9 mouse cellular contexts compared by ENCODE assay signal in genomic region chr12:95692948-95693650, GRCm38 (mm10). TPM values are rescaled to one million over a fixed set of nuclear protein-coding genes. Genes with fewer than 3 reads are reported as not detected.
DNase-seq lines count a peak whose midpoint lies in the region; ATAC-seq and TF ChIP-seq lines count a peak whose summit lies in the region.
"Had no signal": no experiment of that assay in that cellular context is flagged by ENCODE, and none has a peak within 500 bp of the region (broad histone marks: within the 10 kb centered on the region; RNA-seq: fewer than 3 reads in every experiment).

No protein-coding gene starts in this region.

- H3K9ac ChIP-seq in lung, embryonic 14.5 days, result peak overlapping the region; percentile 77; the same call in 1 of the 2 replicates
- H3K9ac ChIP-seq in heart, postnatal 0 days (replicated peaks; ENCODE audit: low read depth, low read length), result 0 out of 2 replicates have a peak overlapping the region, but pooled peaks have one; percentile 49
- no peak overlapping the region for H3K9ac ChIP-seq in liver, embryonic 15.5 days
- peak overlapping the region; percentile 70 for H3K9ac ChIP-seq in stomach, embryonic 16.5 days (ENCODE audit: low read length)

- no peaks in the 10 kb centered on the region for H3K36me3 ChIP-seq in lung, embryonic 14.5 days (ENCODE audit: insufficient read depth)
- H3K36me3 ChIP-seq in heart, postnatal 0 days (replicated peaks; ENCODE audit: control insufficient read depth, insufficient read depth, low read length), result no peaks in the 10 kb centered on the region
- H3K36me3 ChIP-seq in liver, embryonic 15.5 days (replicated peaks), result no peaks in the 10 kb centered on the region
- no peaks in the 10 kb centered on the region for H3K36me3 ChIP-seq in stomach, embryonic 16.5 days (ENCODE audit: control insufficient read depth, insufficient read depth, low read length)

- peak overlapping the region; percentile 79 for H3K4me2 ChIP-seq in lung, embryonic 14.5 days
- peak overlapping the region; percentile 94 for H3K4me2 ChIP-seq in heart, postnatal 0 days (ENCODE audit: low read depth, low read length)
- no peak overlapping the region for H3K4me2 ChIP-seq in liver, embryonic 15.5 days
- peak overlapping the region; percentile 81 for H3K4me2 ChIP-seq in stomach, embryonic 16.5 days (ENCODE audit: low read depth, low read length)

- DNase-seq in adrenal gland, adult 2 months, result peak; percentile 11
- DNase-seq in adrenal gland, postnatal 36 days, result no peak
- peak; percentile 32 for DNase-seq in lung, embryonic 14.5 days
- no peak for DNase-seq in lung, postnatal 10 days
- DNase-seq in heart, postnatal 0 days (ENCODE audit: low spot score), result no peak
- no peak for DNase-seq in thymus, postnatal 25 days

- peak overlapping the region; percentile 73 for H3K4me3 ChIP-seq in lung, embryonic 14.5 days (ENCODE audit: low read depth, low read length)
- H3K4me3 ChIP-seq in heart, postnatal 0 days (ENCODE audit: low read depth, low read length), result peak overlapping the region; percentile 65
- 0 out of 2 replicates have a peak overlapping the region, but pooled peaks have one; percentile 2 for H3K4me3 ChIP-seq in liver, embryonic 15.5 days (replicated peaks)
- H3K4me3 ChIP-seq in stomach, embryonic 16.5 days (replicated peaks; ENCODE audit: low read length), result peak overlapping the region; percentile 87

- no peak for TF ChIP-seq EP300 in heart, postnatal 0 days (IDR thresholded peaks at IDR 0.05; ENCODE audit: low read depth)

- peaks cover 7% of the 10 kb centered on the region for H3K27me3 ChIP-seq in lung, embryonic 14.5 days (ENCODE audit: insufficient read depth, low read length)
- no peaks in the 10 kb centered on the region for H3K27me3 ChIP-seq in heart, postnatal 0 days (ENCODE audit: control insufficient read depth, insufficient read depth, low read length)
- peaks cover 74% of the 10 kb centered on the region for H3K27me3 ChIP-seq in liver, embryonic 15.5 days
- H3K27me3 ChIP-seq in stomach, embryonic 16.5 days (ENCODE audit: control insufficient read depth, insufficient read depth, low read length), result peaks cover 4% of the 10 kb centered on the region; the same call in 1 of the 2 replicates

- WGBS in lung, embryonic 14.5 days, result 11% methylated on average over 13 of the region's 13 CpGs
- 2% methylated on average over 13 of the region's 13 CpGs for WGBS in heart, postnatal 0 days
- WGBS in liver, embryonic 15.5 days (ENCODE audit: insufficient replicate concordance), result 2% methylated on average over 13 of the region's 13 CpGs
- 15% methylated on average over 13 of the region's 13 CpGs for WGBS in stomach, embryonic 16.5 days

- no peak overlapping the region for H3K27ac ChIP-seq in lung, embryonic 14.5 days (ENCODE audit: low read depth)
- peak overlapping the region; percentile 73; the same call in 1 of the 2 replicates for H3K27ac ChIP-seq in heart, postnatal 0 days (ENCODE audit: low read depth)
- H3K27ac ChIP-seq in liver, embryonic 15.5 days (replicated peaks), result no peak overlapping the region
- no peak overlapping the region for H3K27ac ChIP-seq in stomach, embryonic 16.5 days (ENCODE audit: low read length)

- H3K4me1 ChIP-seq in lung, embryonic 14.5 days (ENCODE audit: insufficient read depth), result peaks cover 6% of the 10 kb centered on the region; the same call in 1 of the 2 replicates
- peaks cover 16% of the 10 kb centered on the region for H3K4me1 ChIP-seq in heart, postnatal 0 days (ENCODE audit: control insufficient read depth, insufficient read depth)
- no peaks in the 10 kb centered on the region; the same call in 1 of the 2 replicates for H3K4me1 ChIP-seq in liver, embryonic 15.5 days (replicated peaks)
- H3K4me1 ChIP-seq in stomach, embryonic 16.5 days (ENCODE audit: control insufficient read depth, insufficient read depth, low read length), result peaks cover 8% of the 10 kb centered on the region; the same call in 1 of the 2 replicates

- no peak for ATAC-seq in lung, embryonic 14.5 days (ENCODE audit: insufficient read depth)
- ATAC-seq in heart, postnatal 0 days (ENCODE audit: insufficient read depth, low read depth), result no peak
- no peak for ATAC-seq in liver, embryonic 15.5 days (ENCODE audit: insufficient read depth)
- no peak for ATAC-seq in stomach, embryonic 16.5 days (ENCODE audit: insufficient read depth, low FRiP score)

- no peak for TF ChIP-seq CTCF in lung, embryonic 14.5 days (IDR thresholded peaks at IDR 0.05; ENCODE audit: low read depth)
- TF ChIP-seq CTCF in heart, postnatal 0 days (IDR thresholded peaks at IDR 0.05; ENCODE audit: low read depth), result no peak

- no peaks in the 10 kb centered on the region for H3K9me3 ChIP-seq in lung, embryonic 14.5 days (ENCODE audit: low read depth, low read length)
- H3K9me3 ChIP-seq in heart, postnatal 0 days (replicated peaks; ENCODE audit: control insufficient read depth, low read length), result no peaks in the 10 kb centered on the region
- no peaks in the 10 kb centered on the region for H3K9me3 ChIP-seq in liver, embryonic 15.5 days (replicated peaks)
- no peaks in the 10 kb centered on the region for H3K9me3 ChIP-seq in stomach, embryonic 16.5 days (replicated peaks; ENCODE audit: control insufficient read depth, low read length)

RNA-seq across cellular contexts. Expression of gene Flrt2, which starts 1.1 kb away (rescaled TPM):
- 10 to 100 TPM; 10.4 to 11.5 TPM for total RNA-seq in adrenal gland, adult 2 months (2021)
- 2.2 and 2.8 TPM in 2 replicates for polyA plus RNA-seq in adrenal gland, adult 2 months (2012; rRNA removed)
- 10 to 100 TPM; 12.2 TPM for total RNA-seq in adrenal gland, postnatal 36 days (2021)
- 14.1 and 15.6 TPM in 2 replicates for polyA plus RNA-seq in lung, embryonic 14.5 days (2014; fragmentation: Nextera tagmentation; extraction: Ambion mirVana)
- total RNA-seq in heart, postnatal 0 days (2014; rRNA removed; ENCODE audit: low replicate concordance), result 20.3 and 22.1 TPM in 2 replicates
- 6.3 and 6.9 TPM in 2 replicates for polyA plus RNA-seq in heart, postnatal 0 days (2015; fragmentation: Nextera tagmentation; extraction: Ambion mirVana)
- 0.88 and 0.97 TPM in 2 replicates for polyA plus RNA-seq in liver, embryonic 15.5 days (2015; fragmentation: Nextera tagmentation; extraction: Ambion mirVana)
- polyA plus RNA-seq in stomach, embryonic 16.5 days (2015; fragmentation: Nextera tagmentation; extraction: Ambion mirVana), result 16.7 and 19.9 TPM in 2 replicates
- total RNA-seq: common myeloid progenitor, adult 5-6 weeks had no signal

Comparison
In these comparisons a context has a peak if more than half of its experiments do, and no peak if none do; other contexts are left out.
1. DNase-seq: peak in adrenal gland, adult 2 months (single experiment) and lung, embryonic 14.5 days (single experiment); none in adrenal gland, postnatal 36 days (0 of 2), lung, postnatal 10 days (single experiment), heart, postnatal 0 days (single experiment) and thymus, postnatal 25 days (single experiment).
2. H3K4me3 ChIP-seq: peak in every context shown above with its lines; median percentile 87 in stomach, embryonic 16.5 days; 73 in lung, embryonic 14.5 days; 65 in heart, postnatal 0 days; 2 in liver, embryonic 15.5 days.